Mouse (Mus musculus): ENCODE results near the gene Crx.

DNA sequence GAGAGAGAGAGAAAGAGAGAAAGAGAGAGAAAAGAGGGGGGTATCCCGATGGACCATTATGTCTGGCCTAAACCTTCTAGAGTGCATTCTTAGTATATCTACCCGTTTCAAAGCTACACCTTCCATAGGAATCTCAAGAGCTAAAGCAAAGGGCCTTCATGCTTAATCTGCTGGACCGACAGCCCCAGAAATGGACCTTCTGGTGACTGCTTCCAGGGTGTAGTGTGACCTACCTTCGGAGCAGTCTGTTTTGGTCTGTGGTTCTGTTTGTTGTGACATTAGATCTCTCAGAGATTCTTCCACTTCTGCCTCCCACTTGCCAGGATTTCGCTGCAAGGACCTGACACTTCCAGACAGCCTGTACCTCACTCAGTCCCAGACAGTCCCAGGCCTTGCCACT, 30.8 kb upstream of the Crx start:
- TF ChIP-seq POLR2A (IDR thresholded peaks at IDR 0.05; ENCODE audit: borderline replicate concordance, extremely low read depth, low read depth, low read length) (no peak), CTCF (IDR thresholded peaks at IDR 0.05; ENCODE audit: insufficient read depth, low read length) (no peak)

Measured in lung, adult 2 months (tissue).